Mouse (Mus musculus) left cerebral cortex, postnatal 10 days (tissue): ENCODE measurements around the gene Slco2a1. TPM values are rescaled to one million over a fixed set of nuclear protein-coding genes. Genes with fewer than 3 reads are reported as not detected.

Experiments used
- DNase-seq, 2 experiments: peaks; one replicate each; pipeline ENCODE4 v3.0.0; 2021 to 2022; ENCODE audit warnings: low spot score in 2 of 2, mixed read lengths in 1 of 2; ENCODE audit errors: extremely low spot score in 1 of 2
- intact Hi-C: fragments of 180-260 bp; cut with DNase I; formaldehyde crosslinking; loops from one replicate; pipeline ENCODE4 v1.15.1; 2025
- total RNA-seq, 2 experiments: library from RNA; stranded (reverse); gene quantifications; 2 replicates each; pipeline ENCODE4 v1.2.3; 2021

The Slco2a1 gene
- total RNA-seq, 2 experiments from 2014 or later = 1.9 to 3.2 TPM

GRCm38 (mm10) chr9:102980420-102980819 lies 8.1 kb upstream of the Slco2a1 start:
- DNase-seq = no peak
- intact Hi-C loops = no loop called here

- intact Hi-C loops = no loop called here
- no peak for DNase-seq
Measured at GRCm38 (mm10) chr9:102981791-102982190, 6.7 kb upstream of the Slco2a1 start.

- intact Hi-C loops = no loop called here
- DNase-seq = no peak
Measured at GRCm38 (mm10) chr9:102982376-102982775, 6.1 kb upstream of the Slco2a1 start.

GRCm38 (mm10) chr9:102985111-102985510 lies 3.4 kb upstream of the Slco2a1 start:
- intact Hi-C loops = no loop called here
- DNase-seq = no peak

GRCm38 (mm10) chr9:102985939-102986338 lies 2.6 kb upstream of the Slco2a1 start:
- DNase-seq = no peak
- intact Hi-C loops = no loop called here

GRCm38 (mm10) chr9:102990306-102991133 lies 2.0 kb downstream of the Slco2a1 start:
- DNase-seq = no peak
- intact Hi-C loops = no loop called here

GRCm38 (mm10) chr9:102991134-102991406 lies 2.6 kb downstream of the Slco2a1 start:
- intact Hi-C loops = no loop called here
- no peak for DNase-seq

GRCm38 (mm10) chr9:102992877-102993276 lies 4.4 kb downstream of the Slco2a1 start:
- DNase-seq = no peak
- intact Hi-C loops = no loop called here

- intact Hi-C loops = no loop called here
- DNase-seq = no peak
Measured at GRCm38 (mm10) chr9:102993764-102994163, 5.3 kb downstream of the Slco2a1 start.

- DNase-seq = no peak
- intact Hi-C loops = no loop called here
Measured at GRCm38 (mm10) chr9:102995800-102996635, 7.5 kb downstream of the Slco2a1 start.

- no peak for DNase-seq
- intact Hi-C loops = no loop called here
Measured at GRCm38 (mm10) chr9:103000384-103000783, 11.9 kb downstream of the Slco2a1 start.

- no peak for DNase-seq
- intact Hi-C loops = no loop called here
Measured at GRCm38 (mm10) chr9:103004343-103004742, 15.8 kb downstream of the Slco2a1 start.

GRCm38 (mm10) chr9:103007699-103008078 lies 19.2 kb downstream of the Slco2a1 start:
- intact Hi-C loops = no loop called here
- peak in 1 of 2 experiments; percentile 78 for DNase-seq

- peak in 1 of 2 experiments; percentile 38 for DNase-seq
Measured at GRCm38 (mm10) chr9:103008079-103008855, 19.8 kb downstream of the Slco2a1 start.

GRCm38 (mm10) chr9:103010161-103010560 lies 21.6 kb downstream of the Slco2a1 start:
- DNase-seq = no peak
- intact Hi-C loops = no loop called here

More at GRCm38 (mm10) chr9:103008079-103008855, 19.8 kb downstream of the Slco2a1 start:
- intact Hi-C loops = no loop called here

GRCm38 (mm10) chr9:103013366-103013765 lies 24.9 kb downstream of the Slco2a1 start:
- intact Hi-C loops = no loop called here
- peak in 1 of 2 experiments; percentile 73 for DNase-seq

- intact Hi-C loops = no loop called here
- no peak for DNase-seq
Measured at GRCm38 (mm10) chr9:103014686-103015085, 26.2 kb downstream of the Slco2a1 start.

- no peak for DNase-seq
- intact Hi-C loops = no loop called here
Measured at GRCm38 (mm10) chr9:103024116-103024515, 35.6 kb downstream of the Slco2a1 start.

GRCm38 (mm10) chr9:103027150-103027889 lies 38.8 kb downstream of the Slco2a1 start:
- DNase-seq = no peak
- intact Hi-C loops = no loop called here
